Mouse (Mus musculus): ENCODE measurements around the gene Nckap1l.

Nckap1l gene

GRCm38 (mm10) chr15:103500723-103501122, 47.1 kb downstream of the Nckap1l start:
- DNase-seq (ENCODE audit: low spot score in 2 of 2): no peak

- no peak for DNase-seq (ENCODE audit: low spot score in 2 of 2)
Observed at GRCm38 (mm10) chr15:103501186-103501585, 47.6 kb downstream of the Nckap1l start.

- peak; percentile 68 to 70 for DNase-seq (ENCODE audit: low spot score in 2 of 2)
Observed at GRCm38 (mm10) chr15:103502435-103503250, 49.0 kb downstream of the Nckap1l start, which contains the start of gene Pde1b. Gene Pde1b, plus strand, starts transcription at chr15:103503034.

- DNase-seq (ENCODE audit: low spot score in 2 of 2): no peak
Observed at GRCm38 (mm10) chr15:103503251-103503600, 49.6 kb downstream of the Nckap1l start.

- DNase-seq (ENCODE audit: low spot score in 2 of 2): peak in 1 of 2 experiments; percentile 68
Observed at GRCm38 (mm10) chr15:103503660-103504059, 50.1 kb downstream of the Nckap1l start.

GRCm38 (mm10) chr15:103509317-103509716, 55.7 kb downstream of the Nckap1l start:
- peak in 1 of 2 experiments; percentile 7 for DNase-seq (ENCODE audit: low spot score in 2 of 2)

- peak in 1 of 2 experiments; percentile 56 for DNase-seq (ENCODE audit: low spot score in 2 of 2)
Observed at GRCm38 (mm10) chr15:103511652-103512051, 58.1 kb downstream of the Nckap1l start.

GRCm38 (mm10) chr15:103513621-103514031, 60.0 kb downstream of the Nckap1l start:
- DNase-seq (ENCODE audit: low spot score in 2 of 2): no peak

GRCm38 (mm10) chr15:103514119-103514518, 60.5 kb downstream of the Nckap1l start:
- peak; percentile 67 to 71 for DNase-seq (ENCODE audit: low spot score in 2 of 2)

GRCm38 (mm10) chr15:103514914-103515313, 61.3 kb downstream of the Nckap1l start:
- DNase-seq (ENCODE audit: low spot score in 2 of 2): no peak

- DNase-seq (ENCODE audit: low spot score in 2 of 2): no peak
Observed at GRCm38 (mm10) chr15:103518600-103519385, 65.2 kb downstream of the Nckap1l start.

GRCm38 (mm10) chr15:103519386-103520378, 66.1 kb downstream of the Nckap1l start:
- DNase-seq (ENCODE audit: low spot score in 2 of 2): no peak

- DNase-seq (ENCODE audit: low spot score in 2 of 2): no peak
Observed at GRCm38 (mm10) chr15:103522458-103523099, 69.0 kb downstream of the Nckap1l start.

GRCm38 (mm10) chr15:103523156-103523555, 69.6 kb downstream of the Nckap1l start:
- DNase-seq (ENCODE audit: low spot score in 2 of 2): no peak

- peak; percentile 77 to 83 for DNase-seq (ENCODE audit: low spot score in 2 of 2)
Observed at GRCm38 (mm10) chr15:103530372-103530771, 76.8 kb downstream of the Nckap1l start.

GRCm38 (mm10) chr15:103534054-103534620, 80.5 kb downstream of the Nckap1l start:
- DNase-seq (ENCODE audit: low spot score in 2 of 2): no peak

GRCm38 (mm10) chr15:103535030-103535429, 81.4 kb downstream of the Nckap1l start:
- DNase-seq (ENCODE audit: low spot score in 2 of 2): no peak

- DNase-seq (ENCODE audit: low spot score in 2 of 2): no peak
Observed at GRCm38 (mm10) chr15:103535786-103536185, 82.2 kb downstream of the Nckap1l start.

- no peak for DNase-seq (ENCODE audit: low spot score in 2 of 2)
Observed at GRCm38 (mm10) chr15:103536456-103536855, 82.9 kb downstream of the Nckap1l start.

GRCm38 (mm10) chr15:103537011-103537821, 83.6 kb downstream of the Nckap1l start:
- DNase-seq (ENCODE audit: low spot score in 2 of 2): peak; percentile 71 to 78

Measured in right cerebral cortex, adult 2 months (tissue).